Mouse (Mus musculus) heart, adult 11 months (tissue): ENCODE data around the gene Brd9.

ENCODE experiments used
- DNase-seq: peaks from one replicate; pipeline ENCODE4 v3.0.0; 2022

Gene Brd9

DNA sequence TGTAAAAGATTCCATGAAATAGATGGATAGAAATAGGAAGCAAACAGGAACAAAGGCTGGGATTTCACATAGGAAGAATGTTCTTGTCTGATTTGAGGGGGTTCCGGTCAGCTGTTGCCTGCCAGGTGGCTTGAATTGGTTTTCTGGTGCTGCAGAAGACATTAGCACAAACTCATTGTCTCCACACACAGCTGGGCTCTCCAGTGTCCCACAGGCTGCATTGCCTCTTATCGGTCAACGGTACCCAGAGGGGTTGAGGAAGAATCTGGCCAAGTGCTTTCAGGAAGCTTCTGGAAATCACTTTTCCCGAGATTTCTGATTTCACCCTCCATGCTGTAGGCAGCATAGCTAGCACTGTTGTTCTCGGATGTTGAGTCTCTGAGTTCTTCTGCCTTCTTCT is 53.7 kb downstream of the Brd9 start:
- peak; percentile 98 for DNase-seq

DNA sequence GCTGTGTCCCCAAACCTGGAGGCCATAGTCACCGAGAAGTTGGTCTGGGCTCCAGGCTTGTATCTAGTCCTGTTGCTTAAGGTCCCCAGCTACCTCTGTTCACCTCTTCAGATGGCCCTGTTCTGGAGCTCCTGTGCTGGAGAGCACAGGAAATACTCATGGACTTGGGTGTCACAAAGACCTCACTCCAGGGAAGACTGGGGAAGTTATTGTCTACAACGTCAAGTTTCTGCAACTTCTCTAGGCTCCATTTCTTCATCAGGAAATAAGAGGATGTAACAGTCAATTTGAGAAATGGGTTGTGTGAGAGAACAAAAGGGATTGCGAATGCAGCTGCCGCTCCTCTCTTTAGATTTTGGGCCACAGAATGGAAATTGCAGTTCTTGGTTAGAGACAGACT is 58.8 kb downstream of the Brd9 start:
- DNase-seq: no peak

DNA sequence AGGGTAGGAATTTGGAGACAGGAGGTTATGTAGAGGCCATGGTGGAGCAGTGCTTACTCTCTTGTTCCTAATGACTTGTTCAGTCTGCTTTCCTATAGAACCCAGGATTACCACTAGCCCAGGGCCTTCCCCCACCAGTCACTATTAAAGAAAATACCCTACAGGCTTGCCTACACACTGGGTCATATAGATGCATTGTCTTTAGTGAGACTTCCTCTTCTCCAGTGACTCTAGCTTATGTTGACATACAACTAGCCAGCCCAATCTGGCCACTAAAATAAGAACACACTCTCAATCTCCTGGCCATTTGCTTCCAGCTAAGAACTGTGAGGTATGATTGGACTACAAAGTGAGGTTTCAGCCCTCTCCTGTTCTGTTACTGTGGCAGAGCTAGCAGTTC is 62.9 kb downstream of the Brd9 start:
- peak; percentile 68 for DNase-seq

DNA sequence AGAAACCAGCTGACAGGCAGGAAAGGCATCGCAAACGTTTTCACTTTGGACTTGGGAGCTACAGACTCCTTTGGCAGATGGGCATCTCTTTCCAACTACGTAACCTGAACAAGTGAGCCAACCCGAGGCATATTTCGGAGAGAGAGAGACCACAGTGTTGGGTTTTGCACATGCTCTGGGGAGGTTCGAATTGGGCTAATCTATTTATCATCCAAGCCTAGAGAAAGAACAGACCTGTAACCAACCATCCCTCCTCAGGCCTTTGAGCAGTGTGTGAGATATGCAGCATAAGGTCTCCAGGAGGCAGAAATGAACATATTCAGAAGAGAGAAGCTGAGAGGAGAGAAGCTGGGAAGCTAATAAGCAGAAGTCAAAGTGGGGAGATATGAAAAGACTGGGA is 63.4 kb downstream of the Brd9 start:
- peak; percentile 64 for DNase-seq

DNA sequence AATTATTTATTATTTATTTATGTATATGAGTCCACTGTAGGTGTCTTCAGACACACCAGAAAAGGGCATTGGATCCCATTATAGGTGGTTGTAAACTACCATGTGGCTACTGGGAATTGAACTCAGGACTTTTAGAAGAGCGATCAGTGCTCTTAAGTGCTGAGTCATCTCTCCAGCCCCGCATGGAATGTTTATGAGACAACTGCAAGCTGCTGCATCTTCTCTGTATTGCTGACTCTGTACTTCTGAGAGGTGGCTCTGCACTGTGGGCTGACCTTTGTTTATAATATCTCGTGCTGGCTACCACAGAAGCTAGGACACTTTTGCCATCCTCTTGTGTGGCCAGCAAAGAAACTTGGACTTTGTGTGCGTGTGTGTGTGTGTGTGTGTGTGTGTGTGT is 63.9 kb downstream of the Brd9 start:
- peak; percentile 73 for DNase-seq

DNA sequence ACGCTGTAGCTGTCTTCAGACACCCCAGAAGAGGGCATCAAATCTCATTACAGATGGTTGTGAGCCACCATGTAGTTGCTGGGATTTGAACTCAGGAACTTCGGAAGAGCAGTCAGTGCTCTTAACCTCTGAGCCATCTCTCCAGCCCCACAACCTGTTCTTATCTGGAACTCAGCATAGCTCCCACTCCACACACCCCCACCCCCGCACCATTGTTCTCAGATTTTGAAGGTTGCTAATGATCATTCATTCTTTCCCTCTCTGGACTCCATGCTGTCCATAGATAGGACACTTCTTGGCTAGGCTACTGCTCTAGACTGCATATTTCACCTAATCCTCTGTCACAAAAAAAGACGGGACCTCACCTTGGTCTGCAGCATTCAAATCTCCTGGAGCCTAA is 69.3 kb downstream of the Brd9 start:
- DNase-seq: peak; percentile 57

DNA sequence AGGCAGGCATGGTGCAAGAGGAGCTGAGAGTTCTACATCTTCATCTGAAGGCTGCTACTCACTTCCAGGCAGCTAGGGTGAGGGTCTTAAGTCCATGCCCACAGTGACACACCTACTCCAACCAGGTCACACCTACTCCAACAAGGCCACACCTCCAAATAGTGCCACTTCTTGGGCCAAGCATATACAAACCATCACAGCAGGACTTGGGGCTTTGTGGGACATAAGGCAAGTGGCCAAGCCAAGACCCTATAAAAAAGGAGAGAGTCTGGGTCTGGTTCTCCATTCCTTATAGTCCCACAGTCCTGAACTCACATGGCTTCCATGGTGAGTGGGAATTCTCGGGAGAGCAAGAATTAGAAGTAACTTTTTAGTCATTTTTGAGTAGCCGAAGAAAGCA is 70.6 kb downstream of the Brd9 start:
- peak; percentile 84 for DNase-seq

DNA sequence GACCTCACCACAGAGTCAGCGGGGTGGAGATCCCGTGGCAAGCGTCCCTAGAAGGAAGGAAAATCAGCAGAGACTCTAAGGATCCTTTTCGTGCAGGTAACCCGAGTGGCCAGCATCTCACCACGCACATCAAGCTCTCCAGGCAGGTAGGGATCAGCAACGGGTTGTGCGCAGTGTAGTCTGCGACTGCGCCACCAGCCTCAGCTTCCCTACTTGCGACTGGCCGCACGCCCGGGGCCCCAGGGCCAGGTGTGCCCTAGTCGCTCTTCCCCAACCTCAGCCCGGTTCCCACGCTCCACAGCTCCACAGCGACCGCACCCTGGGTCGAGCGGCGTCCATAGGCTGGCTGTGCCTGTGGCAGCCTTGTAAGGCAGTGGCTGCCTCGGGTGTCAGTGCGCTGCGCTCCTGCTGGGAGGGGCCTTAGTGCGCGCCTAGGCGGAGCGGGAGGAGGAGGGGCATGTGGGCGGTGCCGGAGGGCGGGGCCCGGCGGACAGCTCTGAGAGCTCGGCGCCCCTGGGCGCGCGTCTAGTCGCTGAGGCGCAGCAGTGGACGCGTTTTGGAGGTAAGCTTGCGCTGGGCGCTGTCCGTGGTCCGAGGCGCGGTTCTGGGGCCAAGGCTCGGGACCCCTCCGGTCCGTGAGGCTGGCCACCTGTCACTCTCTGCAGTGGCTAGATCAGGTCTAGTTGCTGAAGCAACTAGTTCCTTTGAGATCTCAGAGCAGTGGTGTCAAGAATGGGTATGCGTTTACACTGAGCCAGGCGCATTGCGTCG is 71.5 kb downstream of the Brd9 start, which contains the start of gene Tppp:
Gene Tppp, plus strand, starts transcription at position 460 of the 771 bp plus-strand sequence.
- peak; percentile 100 for DNase-seq

DNA sequence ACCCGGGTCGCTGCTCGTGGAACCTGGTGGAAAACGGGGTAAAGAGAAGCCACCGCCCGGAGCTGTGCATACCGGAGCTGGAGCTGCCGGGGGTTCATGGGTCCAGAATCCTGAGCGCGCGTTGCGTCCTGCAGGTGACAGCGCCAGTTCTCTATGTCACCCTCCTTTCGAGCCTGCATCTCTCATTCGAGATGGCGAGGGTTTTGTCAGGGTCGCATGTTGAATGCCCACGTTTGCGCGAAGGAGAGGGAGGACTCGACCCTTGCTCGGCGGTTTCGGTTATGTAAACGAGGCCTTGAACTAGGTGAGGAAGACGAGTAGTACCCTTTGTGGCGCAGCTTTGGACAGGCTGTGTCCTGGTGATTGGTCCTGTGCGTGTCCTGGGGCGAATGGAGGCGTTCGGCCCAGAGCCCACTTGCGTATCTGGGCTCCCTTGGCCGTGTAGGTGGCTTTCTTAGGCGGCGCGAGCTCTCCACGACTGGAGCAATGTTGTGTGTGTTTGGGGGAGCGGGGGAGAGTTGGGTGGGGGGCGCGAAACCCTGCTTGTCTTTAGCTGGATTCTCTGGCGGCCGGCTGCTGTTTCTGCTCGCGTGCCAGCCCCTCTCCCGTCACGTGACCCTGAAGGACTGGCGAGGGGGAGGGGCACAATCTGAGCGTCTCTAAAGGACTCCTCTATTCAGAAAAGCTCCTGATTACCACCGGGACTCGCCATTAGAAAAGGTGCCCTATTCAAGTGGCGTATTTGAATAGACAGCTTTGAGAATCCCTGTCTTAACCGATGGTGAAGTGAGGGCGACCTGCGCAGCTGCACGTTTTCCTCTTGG is 72.4 kb downstream of the Brd9 start:
- peak; percentile 98 for DNase-seq
